Mouse (Mus musculus) CD4-positive helper T cell, adult 2 months (primary cell): ENCODE data around the gene Rps27a.
"Not testable (repeated sequence)": the region's sequence is repeated elsewhere in the genome, so short reads cannot be mapped to it uniquely, and the experiment has no call there.

Experiments used
- DNase-seq: peaks from one replicate; pipeline ENCODE4 v3.0.0-alpha.2; 2012; ENCODE audit warnings: low read depth, missing footprints, low spot score

Gene Rps27a

DNA sequence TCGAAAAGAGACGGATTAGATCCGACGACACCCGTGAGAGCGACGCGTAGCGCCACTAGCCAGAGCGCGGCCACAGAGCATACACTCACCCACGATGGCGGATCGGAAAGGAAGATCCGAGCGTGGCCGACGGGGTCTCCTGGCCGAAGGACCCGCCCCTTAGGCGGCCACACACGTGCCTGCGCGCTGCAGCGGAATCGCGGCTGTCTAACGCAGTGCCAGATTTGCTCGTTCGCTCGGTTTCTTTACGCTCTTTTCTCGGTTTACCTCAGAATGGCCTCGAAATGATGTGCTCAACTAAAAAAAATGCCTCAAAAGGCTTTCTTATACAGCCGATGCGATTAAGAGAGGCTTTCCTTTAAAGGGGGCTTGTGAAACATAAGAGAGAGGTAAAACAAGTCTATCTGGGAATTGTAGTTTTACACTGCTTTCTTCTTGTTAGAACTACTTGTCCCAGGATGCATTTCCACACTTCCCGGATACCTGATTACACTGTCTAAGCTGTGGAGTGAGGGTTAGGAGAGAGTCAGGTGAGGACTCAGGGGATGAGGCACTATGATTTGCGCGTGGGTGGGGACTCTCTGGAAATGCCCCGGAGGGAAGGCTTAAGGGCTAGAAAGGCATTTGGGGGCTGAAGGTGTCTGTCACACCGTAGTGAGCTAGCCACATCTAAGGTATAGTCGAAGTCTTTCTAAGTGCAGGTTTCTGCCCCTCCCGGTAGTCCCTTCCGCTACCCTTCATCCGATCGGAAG lies at the start of gene Rps27a, which contains the start of gene Clhc1:
Rps27a (minus strand) TSS at position 358 of the 752 bp plus-strand sequence.
Clhc1 (plus strand) TSS at position 199 of the 752 bp plus-strand sequence.
- DNase-seq, result peak; percentile 95

DNA sequence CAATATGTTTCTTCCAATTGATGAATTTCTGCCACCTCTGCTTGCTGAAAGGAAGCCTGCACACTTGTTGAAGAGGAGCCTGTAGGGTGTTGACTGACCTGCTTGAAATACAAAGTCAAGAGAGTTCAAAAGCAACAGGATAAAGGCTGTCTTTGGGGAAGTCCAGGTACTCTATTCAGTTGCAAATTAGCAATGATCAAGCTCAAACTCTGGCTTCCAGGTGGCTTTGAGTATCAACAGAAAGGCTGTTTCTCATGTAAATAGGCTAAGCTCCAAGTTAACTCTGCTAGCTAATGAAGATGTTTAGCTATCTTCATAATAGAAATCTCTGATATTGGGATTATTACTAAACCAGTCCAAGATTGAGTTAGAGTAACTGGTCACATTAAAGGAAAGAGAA lies 49.2 kb upstream of the Rps27a start:
- no peak for DNase-seq

DNA sequence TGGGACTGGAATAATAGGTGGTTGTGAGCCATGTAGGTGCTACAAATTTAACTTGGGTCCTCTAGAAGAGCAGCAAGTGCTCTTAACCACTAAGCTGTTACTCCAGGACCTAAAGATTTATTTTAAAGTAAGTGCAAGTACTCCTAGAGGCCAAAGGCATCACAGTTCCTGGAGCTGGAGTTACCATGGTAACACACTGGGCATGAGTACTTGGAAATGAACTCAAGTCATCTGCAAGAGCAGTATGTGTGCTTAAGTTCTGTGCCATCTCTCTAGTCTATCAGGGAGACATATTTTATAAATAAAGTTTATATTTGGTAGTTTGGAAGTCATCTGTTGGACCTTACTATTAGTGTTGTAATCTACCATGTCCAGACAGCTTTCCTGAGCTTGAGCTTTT lies 47.3 kb upstream of the Rps27a start:
- DNase-seq, result no peak

DNA sequence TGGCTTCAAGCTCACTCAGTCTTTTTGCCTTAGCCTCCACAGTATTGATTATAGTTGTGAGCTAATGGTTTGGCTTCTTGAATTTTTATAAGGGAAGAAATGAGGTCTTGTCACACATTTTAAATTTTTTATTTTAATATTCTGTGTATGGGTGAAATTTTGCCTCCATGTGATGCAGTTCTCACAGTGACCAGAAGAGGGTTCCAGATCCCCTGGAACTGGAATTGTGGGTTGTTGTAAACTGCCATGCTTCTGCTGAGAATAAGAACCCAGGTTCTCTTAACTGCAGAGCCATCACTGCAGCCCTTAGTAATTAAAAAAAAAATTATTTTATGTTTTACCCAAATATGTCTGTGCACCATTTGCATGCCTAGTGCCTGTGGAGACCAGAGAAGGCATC lies 31.7 kb upstream of the Rps27a start:
- DNase-seq, result no peak

DNA sequence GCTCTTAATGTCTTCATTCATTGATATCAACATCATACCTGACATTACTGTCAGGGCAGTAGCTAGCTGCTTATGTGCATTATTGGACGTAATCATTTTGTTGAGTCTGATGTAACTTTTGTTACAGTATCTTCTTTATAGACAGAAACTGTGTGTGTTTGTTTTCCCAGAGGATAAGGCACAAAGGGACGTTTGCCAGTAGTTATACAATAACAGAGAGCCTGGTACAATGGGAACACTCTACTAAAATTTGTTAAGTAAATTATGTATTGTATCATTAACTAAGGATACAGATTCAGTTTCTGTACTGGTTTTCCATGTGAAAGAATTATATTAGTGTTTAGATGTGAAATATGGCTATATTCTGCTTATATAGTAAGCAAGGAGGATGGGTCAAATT lies 24.7 kb upstream of the Rps27a start:
- DNase-seq, result no peak

DNA sequence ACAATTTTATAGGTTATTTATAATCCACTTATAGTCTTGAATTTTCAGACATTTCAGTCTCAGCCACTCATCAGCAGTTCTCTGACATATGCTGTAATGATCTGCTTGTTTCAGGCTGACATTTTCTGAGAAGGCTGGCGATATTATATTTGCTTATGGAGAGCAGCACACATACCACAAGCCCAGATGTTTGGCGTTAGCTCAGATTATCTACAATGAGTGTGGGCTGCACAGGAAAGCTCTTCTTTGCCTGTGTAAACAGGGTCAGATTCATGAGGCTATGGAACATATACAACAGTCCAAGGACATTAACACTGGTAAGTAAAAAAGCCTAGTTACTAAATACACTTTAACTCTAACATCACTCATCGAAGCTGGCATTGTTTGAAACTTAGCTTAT lies 23.6 kb upstream of the Rps27a start:
- no peak for DNase-seq

DNA sequence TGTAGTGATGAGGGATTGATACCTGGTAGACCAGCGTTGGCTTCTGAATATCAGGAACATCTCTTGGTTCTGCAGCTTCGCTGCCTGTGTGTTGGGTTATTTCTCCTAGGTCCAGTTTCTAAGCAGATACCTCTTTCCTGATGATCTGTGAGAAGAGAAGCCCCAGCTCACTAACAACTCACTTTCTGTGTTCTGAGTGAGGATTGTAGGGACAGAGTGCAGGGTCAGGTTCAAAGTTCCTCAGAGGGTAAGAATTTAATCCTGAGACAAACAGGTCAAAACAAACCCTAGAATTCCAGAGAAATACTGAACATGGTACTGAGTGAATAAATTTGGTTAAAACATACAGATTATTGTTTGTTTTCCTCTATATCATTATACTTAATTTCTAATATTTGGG lies 15.5 kb upstream of the Rps27a start:
- DNase-seq, result no peak

DNA sequence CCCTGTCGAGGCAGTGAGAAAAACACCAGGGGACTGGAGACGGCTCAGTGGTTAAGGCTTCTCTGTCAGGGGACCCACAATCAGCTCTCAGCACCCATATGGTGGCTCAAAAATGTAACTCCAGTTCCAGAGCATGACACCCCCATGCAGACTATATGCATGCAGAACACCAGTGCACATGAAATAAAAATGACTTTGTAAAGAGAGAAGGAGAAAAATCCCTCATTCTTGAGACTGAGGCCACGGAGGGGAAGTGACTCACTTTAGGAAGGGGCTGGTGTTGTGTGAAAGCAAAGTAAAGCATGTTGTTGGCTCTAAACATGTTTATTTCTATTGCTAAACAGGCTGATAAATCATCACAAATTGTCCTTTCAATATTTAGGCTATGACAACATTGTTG lies 13.1 kb upstream of the Rps27a start:
- peak; percentile 9 for DNase-seq

DNA sequence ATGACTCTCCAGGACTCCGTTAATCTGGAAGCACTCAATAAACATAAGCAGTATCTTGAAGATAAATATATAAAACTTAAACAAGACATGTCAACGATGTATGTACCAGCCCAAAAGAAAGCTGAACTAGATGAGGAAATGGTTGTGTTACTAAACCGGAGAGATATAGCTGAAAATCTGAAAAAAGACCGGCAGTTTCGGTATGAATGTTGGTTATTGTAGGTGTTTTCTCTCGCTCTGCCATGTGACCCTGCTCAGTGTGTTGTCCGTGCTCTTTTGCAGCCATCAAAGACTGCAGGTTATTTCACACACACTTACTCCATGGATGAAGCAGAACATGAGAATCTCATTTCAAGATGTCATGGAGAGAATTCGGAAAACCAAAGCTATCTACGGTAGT lies 12.5 kb upstream of the Rps27a start:
- DNase-seq, result peak; percentile 29

DNA sequence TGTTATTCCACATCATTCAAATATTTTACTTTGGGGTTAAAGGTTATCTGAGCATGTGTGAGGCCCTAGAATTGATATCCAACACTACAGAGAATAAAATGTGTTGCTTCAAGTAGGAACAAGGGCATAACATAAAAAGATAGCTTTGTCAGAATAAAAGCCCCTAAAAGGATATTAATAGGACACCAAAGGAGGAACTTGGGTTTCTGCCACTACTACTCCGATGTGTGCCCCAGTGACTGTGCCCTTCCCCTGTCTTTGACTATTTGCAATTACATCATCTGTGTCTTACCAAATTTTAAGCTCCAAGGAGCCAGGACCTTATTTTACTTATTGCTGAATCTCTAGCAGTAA lies 1.5 kb upstream of the Rps27a start:
- DNase-seq, result no peak

DNA sequence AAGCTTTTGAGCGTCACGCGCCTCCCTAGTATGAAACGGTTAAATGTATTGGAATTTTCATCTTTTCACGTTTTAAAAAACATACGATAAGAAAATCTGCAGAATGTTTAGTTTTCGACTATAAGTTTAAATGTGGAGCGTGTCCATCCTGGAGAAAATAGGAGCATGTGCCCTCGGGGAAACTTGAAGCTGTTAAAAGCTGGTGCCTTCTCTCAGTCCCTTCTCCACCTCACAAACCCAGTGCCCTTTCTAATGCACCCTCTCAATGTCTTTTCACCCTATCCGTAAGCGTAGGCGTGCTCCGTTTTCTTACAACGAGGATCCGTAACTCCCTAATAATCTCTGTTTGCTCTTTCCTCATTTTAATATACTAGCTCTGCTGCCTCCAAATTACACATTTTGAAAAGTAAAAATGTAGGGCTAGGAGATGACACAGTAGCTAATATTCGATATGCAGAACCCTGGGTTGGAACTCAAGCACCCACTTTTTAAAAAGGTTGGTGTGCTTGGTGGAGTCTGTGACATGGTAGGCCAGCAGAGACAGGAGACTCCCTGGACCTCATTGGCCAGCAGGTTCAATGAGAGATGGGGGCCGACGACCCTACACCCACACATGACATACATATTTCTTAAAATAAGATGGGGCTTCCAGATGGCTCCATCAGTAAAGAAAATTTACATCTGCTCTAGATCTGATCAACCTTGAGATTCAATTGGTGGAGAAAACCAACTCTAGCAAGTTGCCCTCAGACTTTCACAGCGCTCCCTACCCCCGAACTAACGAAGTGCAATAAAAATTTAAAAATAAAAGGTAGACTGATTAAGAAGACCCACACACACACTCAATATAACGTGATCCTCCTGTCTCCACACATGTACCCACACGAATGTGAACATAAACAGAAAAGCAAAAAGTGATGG lies 855 bp upstream of the Rps27a start:
- DNase-seq, result peak; percentile 9

DNA sequence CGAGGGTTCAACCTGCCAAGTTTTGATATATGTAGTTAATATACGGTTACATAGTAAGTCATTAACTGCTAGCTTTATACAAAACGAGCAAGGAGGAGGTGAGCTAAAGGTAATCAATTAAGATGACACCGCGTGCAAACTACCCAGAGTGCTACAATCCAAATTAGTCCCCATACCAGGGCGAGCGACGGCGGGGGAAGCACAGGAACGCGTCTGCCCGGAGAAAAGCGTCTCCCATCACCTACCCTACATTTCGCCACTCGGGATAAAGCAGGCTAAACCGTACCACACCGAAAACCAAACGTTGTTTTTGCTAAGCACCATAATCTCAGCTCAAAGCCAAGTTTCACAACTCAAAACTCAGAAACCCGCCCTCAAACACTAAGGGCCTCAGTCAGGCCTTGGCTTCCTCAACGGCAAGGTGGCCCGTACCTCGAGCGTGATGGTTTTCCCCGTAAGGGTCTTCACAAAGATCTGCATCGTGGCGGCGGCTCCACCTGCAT lies 609 bp downstream of the Rps27a start:
- no peak for DNase-seq

DNA sequence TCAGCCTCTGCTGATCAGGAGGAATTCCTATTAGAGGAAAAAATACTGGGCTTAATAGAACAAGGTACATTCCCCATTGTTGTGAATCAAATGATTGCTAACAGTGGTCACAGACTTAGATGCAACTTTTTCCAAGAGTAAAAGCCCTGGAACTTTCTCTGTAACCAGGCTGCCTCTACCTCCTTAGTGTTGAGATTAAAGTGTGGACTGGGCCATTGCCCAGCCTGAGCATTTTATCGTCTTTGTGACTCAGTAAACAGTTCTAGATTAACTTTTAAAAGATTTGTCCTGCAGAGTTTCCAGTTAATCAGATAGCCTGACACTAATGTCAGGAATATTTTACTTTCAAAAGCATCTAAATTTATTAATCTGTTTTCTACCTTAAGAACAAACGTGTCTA lies 1.1 kb downstream of the Rps27a start:
- DNase-seq, result no peak

DNA sequence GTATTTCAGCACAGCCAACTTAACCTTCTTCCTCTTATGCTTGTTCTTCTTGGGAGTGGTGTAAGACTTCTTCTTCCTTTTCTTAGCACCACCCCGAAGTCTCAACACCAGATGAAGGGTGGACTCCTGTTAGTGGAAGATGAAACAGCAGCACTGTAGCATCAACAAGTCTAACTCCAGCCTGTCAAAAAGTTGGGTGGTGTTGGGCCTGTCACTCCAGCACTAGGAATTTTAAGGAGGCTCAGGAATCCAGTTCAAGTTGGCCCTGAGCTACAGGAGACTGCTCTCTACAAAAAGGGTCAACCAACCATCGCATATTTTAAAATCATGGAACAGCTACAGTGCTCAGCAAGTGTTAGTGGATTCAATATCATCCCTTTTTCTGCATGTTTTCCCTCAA lies 1.6 kb downstream of the Rps27a start:
- DNase-seq, result not testable (repeated sequence)

DNA sequence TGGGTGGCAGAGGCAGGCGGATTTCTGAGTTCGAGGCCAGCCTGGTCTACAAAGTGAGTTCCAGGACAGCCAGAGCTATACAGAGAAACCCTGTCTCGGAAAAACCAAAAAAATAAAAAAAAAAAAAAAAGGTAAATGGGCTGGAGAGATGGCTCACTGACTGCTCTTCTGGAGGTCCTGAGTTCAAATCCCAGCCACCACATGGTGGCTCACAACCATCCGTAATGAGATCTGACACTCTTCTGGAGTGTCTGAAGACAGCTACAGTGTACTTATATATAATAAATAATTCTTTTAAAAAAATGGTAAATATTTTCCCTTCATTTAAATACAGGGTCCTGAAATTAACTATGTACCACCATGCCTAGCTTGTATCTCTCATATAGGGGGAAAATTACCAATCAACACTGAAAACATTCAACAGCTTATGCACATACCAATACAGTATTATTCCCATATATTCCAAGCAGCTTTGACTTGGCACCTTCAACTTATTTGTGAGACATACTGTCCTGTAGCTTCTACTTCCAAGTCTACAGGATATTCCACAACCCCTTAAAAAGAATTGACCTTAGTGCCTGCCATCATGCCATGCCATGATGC lies 2.7 kb downstream of the Rps27a start:
- not testable (repeated sequence) for DNase-seq

DNA sequence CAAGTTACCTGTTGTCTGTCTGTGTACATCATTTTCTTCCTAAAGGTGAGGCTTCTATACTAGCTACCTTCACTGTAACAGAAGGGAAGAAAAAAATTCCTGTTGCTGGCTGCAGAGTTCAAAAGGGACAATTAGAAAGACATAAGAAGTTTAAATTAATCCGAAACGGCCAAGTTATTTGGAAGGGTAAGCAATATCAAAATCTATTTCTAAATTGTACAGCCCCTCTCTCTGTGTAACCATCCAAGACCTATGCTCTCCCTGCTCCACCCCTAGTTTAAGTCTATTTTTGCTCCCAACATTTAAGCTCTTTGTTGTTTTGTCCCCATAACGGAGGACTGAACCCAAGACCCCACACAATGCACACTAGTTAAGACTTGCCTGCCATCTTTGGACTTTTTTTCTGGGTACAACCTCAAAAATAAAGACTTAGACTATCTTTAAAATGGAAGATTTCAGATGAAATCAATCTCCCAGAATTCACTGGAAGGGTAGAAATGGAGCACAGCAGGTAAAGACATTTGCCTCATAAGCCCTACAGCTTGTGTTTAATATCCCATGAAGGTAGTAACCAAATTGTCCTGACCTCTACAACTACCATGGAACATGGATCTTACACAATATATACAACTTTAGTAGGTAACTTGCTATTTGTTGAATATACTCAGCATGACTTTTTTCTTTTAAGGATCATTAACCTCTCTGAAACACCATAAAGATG lies 3.5 kb downstream of the Rps27a start:
- DNase-seq, result no peak

DNA sequence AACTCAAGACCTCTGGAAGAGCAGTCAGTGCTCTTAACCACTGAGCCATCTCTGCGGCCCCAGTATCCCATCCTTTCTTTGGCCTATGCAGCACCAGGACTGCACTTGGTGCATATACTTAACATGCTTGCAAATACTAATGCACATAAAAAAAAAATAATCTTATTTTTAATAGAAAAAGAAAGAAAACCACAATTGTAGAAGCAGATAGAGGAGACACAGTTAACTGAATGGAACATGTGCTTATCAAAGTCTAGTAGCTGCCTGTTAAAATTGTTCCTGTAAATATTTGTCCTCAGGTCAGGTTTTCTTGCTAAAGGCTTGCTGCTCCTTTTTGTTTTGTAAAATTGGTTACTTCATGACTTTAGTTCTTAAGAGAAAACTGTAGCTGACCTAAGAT lies 9.7 kb downstream of the Rps27a start:
- DNase-seq, result no peak

DNA sequence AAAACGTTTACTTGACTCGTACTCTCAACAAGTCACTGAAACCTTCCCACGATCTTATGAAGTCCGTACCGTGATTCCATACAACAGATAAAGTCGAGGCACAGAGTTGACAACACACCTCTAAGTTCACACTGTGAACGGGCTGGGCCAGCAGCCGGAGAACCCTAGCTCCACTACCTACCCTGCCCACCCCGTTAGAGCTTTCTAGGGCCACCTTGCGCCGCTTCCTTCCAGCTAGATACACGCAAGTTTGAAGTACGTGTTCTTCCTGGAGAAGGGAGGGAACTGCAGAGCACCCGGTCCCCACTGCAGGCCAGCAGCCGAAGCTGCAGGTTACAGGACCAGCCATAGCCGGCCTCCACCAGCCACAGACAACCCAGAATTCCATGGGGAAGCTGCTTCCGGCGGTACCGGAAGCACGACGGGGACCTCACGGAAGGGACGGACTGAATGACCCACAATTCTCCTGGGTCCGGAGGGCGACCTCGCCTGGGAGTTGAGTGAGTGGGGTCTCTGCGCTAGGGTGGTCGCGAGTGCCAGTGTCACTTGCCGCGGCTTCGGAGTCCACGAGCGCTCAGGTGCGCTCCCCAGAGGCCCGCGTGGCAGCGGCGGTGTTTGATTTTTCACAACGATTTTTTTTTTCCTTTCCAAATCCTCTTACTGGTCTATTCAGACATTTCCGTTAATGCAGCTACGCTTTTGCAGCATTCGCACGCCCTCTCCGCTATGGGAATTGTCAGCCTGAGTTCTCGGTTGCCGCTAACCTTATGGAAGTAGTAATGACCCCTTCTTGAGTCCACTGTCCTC lies 21.7 kb downstream of the Rps27a start, which contains the start of gene Mtif2:
Mtif2 (plus strand) TSS at position 421 of the 807 bp plus-strand sequence.
- peak; percentile 67 for DNase-seq

DNA sequence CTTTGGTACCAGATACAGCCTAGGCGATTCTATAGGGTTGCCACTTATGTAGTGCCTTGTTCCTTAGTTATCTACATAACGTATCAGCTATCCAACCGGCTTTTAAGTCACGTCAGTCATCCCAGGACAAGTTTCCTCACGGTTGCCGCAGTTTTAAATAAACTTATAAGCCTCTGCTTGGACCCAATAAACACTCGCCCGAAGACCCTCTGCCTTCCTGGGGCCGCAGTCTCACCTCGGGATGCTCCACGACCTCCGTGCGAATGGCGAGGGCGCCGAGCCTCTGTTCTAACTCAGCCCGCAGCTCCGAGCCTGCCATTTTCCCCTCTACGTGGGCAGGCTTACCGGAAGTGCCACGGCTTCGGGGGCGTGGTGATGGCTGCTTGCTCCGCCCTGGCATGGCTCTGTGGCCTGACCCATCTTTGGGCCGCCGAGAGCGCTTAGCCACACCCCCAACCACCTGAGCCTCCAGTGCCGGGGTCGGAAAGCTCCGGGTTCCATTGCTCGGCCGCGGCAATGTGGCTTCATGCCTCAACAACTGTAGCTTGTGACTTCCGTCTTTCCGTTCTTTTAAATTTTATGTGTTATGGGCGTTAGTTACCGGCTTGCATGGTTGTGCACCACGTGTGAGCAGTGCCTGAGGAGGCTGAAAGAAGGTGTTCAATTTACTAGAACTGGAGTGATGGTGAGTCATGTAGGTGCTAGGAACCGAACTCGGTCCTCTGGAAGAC lies 33.1 kb downstream of the Rps27a start, which contains the start of gene Prorsd1:
Prorsd1 (minus strand) TSS at position 352 of the 731 bp plus-strand sequence.
- peak; percentile 93 for DNase-seq

DNA sequence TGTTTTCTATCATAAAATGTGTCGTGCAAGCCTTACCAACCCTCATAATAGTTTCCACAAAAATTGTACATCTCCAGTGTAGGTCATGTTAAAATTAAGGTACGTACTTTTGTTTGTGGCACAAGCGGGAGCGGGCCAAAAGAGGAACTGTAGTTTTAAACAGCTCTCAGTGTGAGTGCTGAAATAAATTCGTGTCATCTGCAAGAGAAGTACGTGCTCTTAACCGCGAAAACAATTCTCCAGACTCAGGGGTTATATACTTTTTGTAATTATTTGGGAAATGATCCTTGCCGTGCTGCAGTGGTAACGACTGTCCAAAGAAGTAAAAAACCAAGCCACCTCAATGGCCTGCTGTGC lies 33.6 kb downstream of the Rps27a start:
- DNase-seq, result no peak
